ENCODE assay signal across 8 mouse cellular contexts in genomic region chr17:43325986-43326671, GRCm38 (mm10). TPM values are rescaled to one million over a fixed set of nuclear protein-coding genes. Genes with fewer than 3 reads are reported as not detected.
DNase-seq lines count a peak whose midpoint lies in the region; ATAC-seq and TF ChIP-seq lines count a peak whose summit lies in the region.

No protein-coding gene starts in this region.

- no peak overlapping the region; the same call in 1 of the 2 replicates for H3K4me3 ChIP-seq in lung, embryonic 16.5 days (ENCODE audit: low read length)
- H3K4me3 ChIP-seq in lung, adult 2 months (replicated peaks; ENCODE audit: extremely low read depth, low read depth, low read length), result no peak overlapping the region
- H3K4me3 ChIP-seq in hindbrain, embryonic 12.5 days, result no peak overlapping the region
- H3K4me3 ChIP-seq in liver, embryonic 13.5 days (replicated peaks), result 0 out of 2 replicates have a peak overlapping the region, but pooled peaks have one; percentile 42
- H3K4me3 ChIP-seq in stomach, embryonic 16.5 days (replicated peaks; ENCODE audit: low read length), result no peak overlapping the region

- H3K27ac ChIP-seq in lung, embryonic 16.5 days (ENCODE audit: low read length), result no peak overlapping the region
- H3K27ac ChIP-seq in hindbrain, embryonic 12.5 days, result no peak overlapping the region
- H3K27ac ChIP-seq in liver, embryonic 13.5 days, result peak overlapping the region; percentile 93
- no peak overlapping the region for H3K27ac ChIP-seq in stomach, embryonic 16.5 days (ENCODE audit: low read length)

- 41% methylated on average over 7 of the region's 7 CpGs for WGBS in lung, embryonic 16.5 days
- 50% methylated on average over 7 of the region's 7 CpGs for WGBS in lung, adult 2 months
- 42% methylated on average over 7 of the region's 7 CpGs for WGBS in hindbrain, embryonic 12.5 days
- WGBS in liver, embryonic 13.5 days (ENCODE audit: insufficient replicate concordance), result 44% methylated on average over 7 of the region's 7 CpGs
- 47% methylated on average over 7 of the region's 7 CpGs for WGBS in stomach, embryonic 16.5 days

- no peaks in the 10 kb centered on the region for H3K27me3 ChIP-seq in lung, embryonic 16.5 days (ENCODE audit: control insufficient read depth, insufficient read depth, low read depth, low read length)
- no peaks in the 10 kb centered on the region; the same call in 1 of the 2 replicates for H3K27me3 ChIP-seq in hindbrain, embryonic 12.5 days
- no peaks in the 10 kb centered on the region for H3K27me3 ChIP-seq in liver, embryonic 13.5 days
- no peaks in the 10 kb centered on the region for H3K27me3 ChIP-seq in stomach, embryonic 16.5 days (ENCODE audit: control insufficient read depth, insufficient read depth, low read length)

- H3K9ac ChIP-seq in lung, embryonic 16.5 days (ENCODE audit: low read length), result no peak overlapping the region
- no peak overlapping the region for H3K9ac ChIP-seq in hindbrain, embryonic 12.5 days
- H3K9ac ChIP-seq in liver, embryonic 13.5 days, result peak overlapping the region; percentile 61
- no peak overlapping the region for H3K9ac ChIP-seq in stomach, embryonic 16.5 days (ENCODE audit: low read length)

- H3K9me3 ChIP-seq in lung, embryonic 16.5 days (ENCODE audit: control insufficient read depth, low read length), result peaks cover 6% of the 10 kb centered on the region
- peaks cover 7% of the 10 kb centered on the region; the same call in 1 of the 2 replicates for H3K9me3 ChIP-seq in hindbrain, embryonic 12.5 days (replicated peaks)
- no peaks in the 10 kb centered on the region for H3K9me3 ChIP-seq in liver, embryonic 13.5 days (replicated peaks)
- no peaks in the 10 kb centered on the region for H3K9me3 ChIP-seq in stomach, embryonic 16.5 days (replicated peaks; ENCODE audit: control insufficient read depth, low read length)

- no peak for ATAC-seq in lung, embryonic 16.5 days (ENCODE audit: low read depth)
- ATAC-seq in hindbrain, embryonic 12.5 days (ENCODE audit: low FRiP score), result peak; percentile 42
- no peak for ATAC-seq in liver, embryonic 13.5 days (ENCODE audit: low read depth)
- ATAC-seq in stomach, embryonic 16.5 days (ENCODE audit: insufficient read depth, low FRiP score), result peak; percentile 51

- peaks cover 11% of the 10 kb centered on the region for H3K4me1 ChIP-seq in lung, embryonic 16.5 days (replicated peaks; ENCODE audit: control insufficient read depth, insufficient read depth, low read length)
- peaks cover 11% of the 10 kb centered on the region for H3K4me1 ChIP-seq in lung, adult 2 months (ENCODE audit: control insufficient read depth, insufficient read depth, low read length)
- H3K4me1 ChIP-seq in hindbrain, embryonic 12.5 days, result peaks cover 8% of the 10 kb centered on the region
- H3K4me1 ChIP-seq in liver, embryonic 13.5 days (replicated peaks), result peaks cover 59% of the 10 kb centered on the region
- H3K4me1 ChIP-seq in stomach, embryonic 16.5 days (ENCODE audit: control insufficient read depth, insufficient read depth, low read length), result peaks cover 5% of the 10 kb centered on the region; the same call in 1 of the 2 replicates

- H3K36me3 ChIP-seq in lung, embryonic 16.5 days (ENCODE audit: control insufficient read depth, insufficient read depth, low read length), result no peaks in the 10 kb centered on the region
- H3K36me3 ChIP-seq in hindbrain, embryonic 12.5 days, result no peaks in the 10 kb centered on the region
- no peaks in the 10 kb centered on the region for H3K36me3 ChIP-seq in liver, embryonic 13.5 days
- H3K36me3 ChIP-seq in stomach, embryonic 16.5 days (ENCODE audit: control insufficient read depth, insufficient read depth, low read length), result no peaks in the 10 kb centered on the region

- no peak for DNase-seq in lung, adult 2 months
- DNase-seq in liver, embryonic 13.5 days, result no peak
- no peak for DNase-seq in right cerebral cortex, postnatal 25 days
- no peak for DNase-seq in cerebellum, adult 9-11 months
- no peak for DNase-seq in spleen, postnatal 10 days (ENCODE audit: low spot score in 2 of 2)

- no peak for TF ChIP-seq POLR2A in lung, adult 2 months (IDR thresholded peaks at IDR 0.05; ENCODE audit: borderline replicate concordance, extremely low read depth, low read depth, low read length)

- H3K4me2 ChIP-seq in lung, embryonic 16.5 days (ENCODE audit: low read depth, low read length), result peak overlapping the region; percentile 58
- H3K4me2 ChIP-seq in hindbrain, embryonic 12.5 days (replicated peaks), result peak overlapping the region; percentile 60
- peak overlapping the region; percentile 65 for H3K4me2 ChIP-seq in liver, embryonic 13.5 days
- peak overlapping the region; percentile 62 for H3K4me2 ChIP-seq in stomach, embryonic 16.5 days (ENCODE audit: low read depth, low read length)

- TF ChIP-seq CTCF in lung, adult 2 months (IDR thresholded peaks at IDR 0.05; ENCODE audit: insufficient read depth, low read length), result no peak

RNA-seq across cellular contexts. Expression of gene Adgrf5, which starts 34.1 kb away (rescaled TPM):
- 34.5 and 34.9 TPM in 2 replicates for polyA plus RNA-seq in lung, embryonic 16.5 days (2015; fragmentation: Nextera tagmentation; extraction: Ambion mirVana)
- 242 and 327 TPM in 2 replicates for polyA plus RNA-seq in lung, adult 2 months (2012; rRNA removed)
- polyA plus RNA-seq in hindbrain, embryonic 12.5 days (2016; fragmentation: Nextera tagmentation; extraction: Ambion mirVana), result 11.4 and 13.2 TPM in 2 replicates
- polyA plus RNA-seq in liver, embryonic 13.5 days (2015; fragmentation: Nextera tagmentation; extraction: Ambion mirVana), result 2.3 and 3.9 TPM in 2 replicates
- 16.0 and 16.3 TPM in 2 replicates for polyA plus RNA-seq in stomach, embryonic 16.5 days (2015; fragmentation: Nextera tagmentation; extraction: Ambion mirVana)

RNA-seq across cellular contexts. Expression of gene Adgrf1, which starts 56.0 kb away (rescaled TPM):
- not detected in 2 replicates for polyA plus RNA-seq in lung, embryonic 16.5 days (2015; fragmentation: Nextera tagmentation; extraction: Ambion mirVana)
- polyA plus RNA-seq in lung, adult 2 months (2012; rRNA removed), result not detected in 2 replicates
- not detected in 2 replicates for polyA plus RNA-seq in hindbrain, embryonic 12.5 days (2016; fragmentation: Nextera tagmentation; extraction: Ambion mirVana)
- polyA plus RNA-seq in liver, embryonic 13.5 days (2015; fragmentation: Nextera tagmentation; extraction: Ambion mirVana), result 0.16 and 0.39 TPM in 2 replicates
- 0.05 and 0.14 TPM in 2 replicates for polyA plus RNA-seq in stomach, embryonic 16.5 days (2015; fragmentation: Nextera tagmentation; extraction: Ambion mirVana)

Comparison
In these comparisons a context has a peak if more than half of its experiments do, and no peak if none do; other contexts are left out.
1. ATAC-seq: peak in hindbrain, embryonic 12.5 days (single experiment) and stomach, embryonic 16.5 days (single experiment); none in lung, embryonic 16.5 days (single experiment) and liver, embryonic 13.5 days (single experiment).
2. Peak in every context shown above with its lines, with median percentiles within 50 percentile points of each other: H3K4me2 ChIP-seq.